Mouse (Mus musculus) embryo, embryonic 10 days (tissue): ENCODE measurements around the gene Lgals2.

Experiments
- DNase-seq: peaks from one replicate; pipeline ENCODE4 v3.0.0-alpha.2; 2015; ENCODE audit warnings: low spot score

Gene Lgals2

GRCm38 (mm10) chr15:78815314-78816073 lies 39.8 kb downstream of the Lgals2 start:
- no peak for DNase-seq

GRCm38 (mm10) chr15:78813603-78814002 lies 41.7 kb downstream of the Lgals2 start:
- DNase-seq = no peak

- DNase-seq = no peak
Observed at GRCm38 (mm10) chr15:78810146-78810545, 45.2 kb downstream of the Lgals2 start.

- no peak for DNase-seq
Observed at GRCm38 (mm10) chr15:78809739-78810138, 45.6 kb downstream of the Lgals2 start.

- no peak for DNase-seq
Observed at GRCm38 (mm10) chr15:78808980-78809379, 46.3 kb downstream of the Lgals2 start.

- DNase-seq = no peak
Observed at GRCm38 (mm10) chr15:78807141-78807540, 48.2 kb downstream of the Lgals2 start.

GRCm38 (mm10) chr15:78806614-78807013 lies 48.7 kb downstream of the Lgals2 start:
- DNase-seq = no peak

- DNase-seq = no peak
Observed at GRCm38 (mm10) chr15:78805351-78805750, 50.0 kb downstream of the Lgals2 start.

GRCm38 (mm10) chr15:78804326-78804725 lies 51.0 kb downstream of the Lgals2 start:
- DNase-seq = no peak

GRCm38 (mm10) chr15:78803499-78803900 lies 51.8 kb downstream of the Lgals2 start:
- DNase-seq = no peak

GRCm38 (mm10) chr15:78802776-78803391 lies 52.4 kb downstream of the Lgals2 start, which contains the start of gene Card10:
Gene Card10 (minus strand): TSS chr15:78803042.
- peak; percentile 61 for DNase-seq

- DNase-seq = peak; percentile 39
Observed at GRCm38 (mm10) chr15:78801971-78802741, 53.2 kb downstream of the Lgals2 start.

- no peak for DNase-seq
Observed at GRCm38 (mm10) chr15:78801571-78801970, 53.8 kb downstream of the Lgals2 start.
